Comparison of ENCODE assay signal across 11 mouse cellular contexts in the genomic region with DNA sequence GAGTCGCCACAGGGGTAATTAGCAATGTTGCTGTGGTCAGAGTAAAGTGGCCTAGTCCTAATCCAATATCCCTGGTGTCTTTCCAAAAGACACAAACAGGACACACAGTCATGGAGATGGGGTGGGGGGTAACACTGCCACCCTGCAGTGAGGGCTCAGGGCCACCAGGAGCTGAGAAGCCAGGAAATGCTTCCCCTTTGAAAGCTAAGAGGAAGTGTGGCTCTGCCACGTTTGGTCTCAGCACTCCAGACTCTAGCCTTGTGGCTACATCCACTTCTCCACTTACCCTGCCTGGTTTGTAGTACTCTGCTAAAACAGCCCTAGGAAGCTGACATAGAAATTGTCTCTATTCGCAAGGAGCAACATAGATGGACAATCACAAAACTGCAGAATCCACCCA.
"Had no signal": no experiment of that assay in that cellular context is flagged by ENCODE, and none has a peak within 500 bp of the region (broad histone marks: within the 10 kb centered on the region; RNA-seq: fewer than 3 reads in every experiment).

No protein-coding gene starts in this region.

- H3K4me2 ChIP-seq: intestine, embryonic 15.5 days; liver, embryonic 11.5 days; liver, embryonic 15.5 days; neural tube, embryonic 12.5 days had no signal

- H3K9me3 ChIP-seq: intestine, embryonic 15.5 days; liver, embryonic 15.5 days; neural tube, embryonic 12.5 days had no signal

- H3K36me3 ChIP-seq: intestine, embryonic 15.5 days; liver, embryonic 15.5 days; neural tube, embryonic 12.5 days had no signal

- H3K4me1 ChIP-seq: liver, embryonic 15.5 days had no signal

- ATAC-seq: intestine, embryonic 15.5 days had no signal

- H3K9ac ChIP-seq: intestine, embryonic 15.5 days; liver, embryonic 15.5 days; neural tube, embryonic 12.5 days had no signal

- H3K4me3 ChIP-seq: intestine, embryonic 15.5 days; liver, embryonic 15.5 days; neural tube, embryonic 12.5 days had no signal

- DNase-seq: kidney, adult 18-20 months; lung, adult 2 months; lung, postnatal 14 days; midbrain, embryonic 14.5 days; retina, postnatal 1 day; thymus, postnatal 36 days had no signal

- H3K27ac ChIP-seq: intestine, embryonic 15.5 days; liver, embryonic 15.5 days; macrophage; neural tube, embryonic 12.5 days had no signal

- H3K27me3 ChIP-seq: intestine, embryonic 15.5 days; liver, embryonic 15.5 days; neural tube, embryonic 12.5 days had no signal
